Mouse (Mus musculus) ES-E14 (cell line): ENCODE measurements at regions not wholly inside any gene's neighbourhood (a gene's known extent, or its start where the extent isn't known, plus 50 kb on each side); places are given as distances from the start of the nearest gene placed in this dataset.

Experiments used
- DNase-seq: peaks from one replicate; pipeline ENCODE4 v3.0.0-alpha.2; 2013; ENCODE audit warnings: low read depth, low spot score
- H3K27ac ChIP-seq: 2 replicates; pipeline ENCODE4 v1.5.1; 2012; ENCODE audit warnings: low read depth, mild to moderate bottlenecking, low read length, moderate library complexity, mixed read lengths; ENCODE audit not compliant: poor library complexity, insufficient read depth, severe bottlenecking
- H3K36me3 ChIP-seq: 2 replicates; pipeline ENCODE4 v1.6.1; 2012; ENCODE audit warnings: mild to moderate bottlenecking, low read length, moderate library complexity, mixed read lengths; ENCODE audit not compliant: control insufficient read depth, poor library complexity, insufficient read depth, severe bottlenecking
- H3K4me1 ChIP-seq, 2 experiments: fragments of 150-350 bp in 1 of 2; sonication (generic) in 1 of 2; 2 replicates each; pipeline ENCODE4 v1.6.1; 2012; ENCODE audit warnings: low read length in 2 of 2, mild to moderate bottlenecking in 1 of 2, mixed read lengths in 1 of 2; ENCODE audit not compliant: control insufficient read depth in 2 of 2, insufficient read depth in 2 of 2, poor library complexity in 1 of 2
- H3K4me3 ChIP-seq, 2 experiments: fragments of 150-350 bp in 1 of 2; sonication (generic) in 1 of 2; 2 replicates each; pipeline ENCODE4 v1.5.1; 2012; ENCODE audit warnings: low read length in 2 of 2, low read depth in 1 of 2, mild to moderate bottlenecking in 1 of 2, mixed read lengths in 1 of 2; ENCODE audit not compliant: insufficient read depth in 1 of 2, poor library complexity in 1 of 2, severe bottlenecking in 1 of 2
- H3K9ac ChIP-seq: 2 replicates; pipeline ENCODE4 v1.6.1; 2012; ENCODE audit warnings: low read depth, mild to moderate bottlenecking, low read length, mixed read lengths; ENCODE audit not compliant: poor library complexity, insufficient read depth, severe bottlenecking
- H3K9me3 ChIP-seq: fragments of 150-350 bp; sonication (generic); 2 replicates; pipeline ENCODE4 v1.6.1; 2012; ENCODE audit warnings: low read depth, mild to moderate bottlenecking, low read length; ENCODE audit not compliant: control insufficient read depth, insufficient read depth
- CHD2 ChIP-seq: IDR thresholded peaks from 2 replicates; pipeline ENCODE4 v1.6.1; 2014; ENCODE audit warnings: mild to moderate bottlenecking, low read depth, low read length, inconsistent platforms
- HCFC1 ChIP-seq: IDR thresholded peaks from 2 replicates; pipeline ENCODE4 v1.6.1; 2012; ENCODE audit warnings: low read length, inconsistent platforms, borderline replicate concordance; ENCODE audit not compliant: insufficient read depth
- MAFK ChIP-seq: IDR thresholded peaks from 2 replicates; pipeline ENCODE4 v1.6.1; 2014; ENCODE audit warnings: mild to moderate bottlenecking, low read depth, low read length, inconsistent platforms; ENCODE audit not compliant: insufficient read depth
- ZC3H11A ChIP-seq: IDR thresholded peaks from 2 replicates; pipeline ENCODE4 v1.6.1; 2012; ENCODE audit warnings: low read depth, mild to moderate bottlenecking, inconsistent platforms, low read length, borderline replicate concordance
- ZNF384 ChIP-seq: IDR thresholded peaks from 2 replicates; pipeline ENCODE4 v1.6.1; 2012; ENCODE audit warnings: low read depth, low read length, inconsistent platforms
- in situ Hi-C, 2 experiments: fragments of 600-800 bp; cut with MboI; formaldehyde crosslinking; loops; one replicate each; pipeline ENCODE4 v1.15.1; 2025; ENCODE audit warnings: low sequenced_read_pairs in 2 of 2, inconsistent platforms in 1 of 2; ENCODE audit not compliant: unreplicated experiment in 2 of 2

DNA sequence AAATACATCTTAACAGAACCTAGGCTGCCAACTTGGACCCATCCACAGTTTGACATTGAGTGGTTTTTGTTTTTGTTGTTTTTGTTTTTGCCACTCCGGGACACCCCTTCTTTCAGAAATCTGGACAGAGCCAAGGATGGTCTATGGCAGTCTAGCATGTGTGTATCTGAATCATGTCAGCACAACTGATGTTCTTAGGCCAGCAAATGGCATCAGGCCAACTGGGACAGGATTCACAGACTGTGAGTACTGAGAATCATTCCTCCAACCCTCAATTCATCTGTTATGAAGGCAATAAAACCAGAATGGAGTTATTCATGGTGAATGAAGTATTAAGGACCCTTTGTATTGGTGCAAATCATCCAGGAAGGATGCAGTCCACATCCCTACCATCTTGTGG, 1372.5 kb upstream of the Rag2 start:
- Histone ChIP-seq H3K36me3 (no peaks in the 10 kb centered on the region), H3K4me3 (no peak overlapping the region), H3K4me1 (no peaks in the 10 kb centered on the region), H3K9me3 (no peaks in the 10 kb centered on the region), H3K9ac (no peak overlapping the region), H3K27ac (no peak overlapping the region)
- in situ Hi-C loops, result no loop called here
- TF ChIP-seq ZNF384 (no peak), HCFC1 (no peak), ZC3H11A (no peak), CHD2 (no peak), MAFK (no peak)
- no peak for DNase-seq

DNA sequence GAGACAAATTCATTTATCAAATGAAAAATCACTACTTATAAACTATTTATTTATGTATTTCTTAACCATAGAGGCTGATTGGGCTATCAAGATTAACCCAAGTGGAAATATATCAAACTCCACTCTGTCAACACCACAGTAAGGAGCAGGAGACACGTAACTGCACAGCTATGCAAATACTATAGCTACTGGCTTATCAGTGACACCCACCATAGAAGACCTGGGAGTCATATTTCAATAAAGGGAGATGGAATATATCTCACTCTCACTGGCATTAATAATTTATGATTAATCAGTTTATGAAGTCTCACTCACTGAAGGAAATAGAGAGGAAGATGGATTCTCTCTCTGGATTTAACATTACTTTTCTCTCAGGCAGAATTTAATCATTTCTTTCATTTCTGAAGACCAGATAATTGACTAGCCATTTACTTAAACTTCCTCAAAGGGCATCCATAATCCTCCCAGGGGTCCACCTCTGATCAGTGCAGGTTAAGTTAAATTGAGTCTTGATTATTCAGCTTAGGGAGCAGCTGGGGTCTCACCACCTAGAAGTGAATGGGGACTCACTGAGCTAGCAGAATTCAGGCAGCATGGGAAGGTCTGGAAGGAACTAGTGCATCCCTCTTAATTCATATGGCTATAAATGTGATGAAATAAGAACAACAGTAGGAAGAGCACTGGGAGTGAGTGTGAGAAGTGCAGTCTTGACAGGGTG, 1365.2 kb upstream of the Rag2 start:
- DNase-seq, result no peak
- H3K27ac ChIP-seq, result no peak overlapping the region
- in situ Hi-C loops, result no loop called here
- no peaks in the 10 kb centered on the region for H3K36me3 ChIP-seq
- TF ChIP-seq MAFK, result no peak
- no peak for TF ChIP-seq CHD2
- TF ChIP-seq ZNF384, result no peak
- no peak for TF ChIP-seq HCFC1
- TF ChIP-seq ZC3H11A, result no peak
- H3K9me3 ChIP-seq, result no peaks in the 10 kb centered on the region
- no peaks in the 10 kb centered on the region for H3K4me1 ChIP-seq
- H3K4me3 ChIP-seq, result no peak overlapping the region
- H3K9ac ChIP-seq, result no peak overlapping the region

DNA sequence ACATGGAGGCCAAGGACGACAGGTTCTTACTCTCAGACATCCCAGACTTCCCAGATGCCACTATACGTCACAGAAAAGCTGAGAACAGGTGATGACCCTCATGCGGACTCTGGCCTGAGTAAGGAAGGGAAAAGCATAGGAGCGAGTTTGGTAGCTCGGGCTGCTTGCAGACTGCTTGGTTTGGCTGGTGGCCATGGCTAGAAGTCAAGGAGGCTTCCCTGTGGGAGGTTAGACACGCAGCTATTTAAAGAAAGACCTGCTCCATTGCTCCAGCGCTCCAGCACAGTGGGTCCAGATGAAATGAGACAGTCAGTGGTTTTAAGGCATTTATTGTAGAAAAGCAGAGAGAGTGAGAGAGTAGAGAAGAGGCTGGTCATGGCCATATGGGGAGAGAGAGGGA, 1318.0 kb upstream of the Rag2 start:
- TF ChIP-seq HCFC1, result no peak
- TF ChIP-seq CHD2, result no peak
- DNase-seq, result no peak
- Histone ChIP-seq H3K36me3 (no peaks in the 10 kb centered on the region), H3K4me1 (no peaks in the 10 kb centered on the region), H3K9me3 (no peaks in the 10 kb centered on the region), H3K4me3 (no peak overlapping the region), H3K9ac (no peak overlapping the region), H3K27ac (no peak overlapping the region)
- in situ Hi-C loops, result no loop called here

DNA sequence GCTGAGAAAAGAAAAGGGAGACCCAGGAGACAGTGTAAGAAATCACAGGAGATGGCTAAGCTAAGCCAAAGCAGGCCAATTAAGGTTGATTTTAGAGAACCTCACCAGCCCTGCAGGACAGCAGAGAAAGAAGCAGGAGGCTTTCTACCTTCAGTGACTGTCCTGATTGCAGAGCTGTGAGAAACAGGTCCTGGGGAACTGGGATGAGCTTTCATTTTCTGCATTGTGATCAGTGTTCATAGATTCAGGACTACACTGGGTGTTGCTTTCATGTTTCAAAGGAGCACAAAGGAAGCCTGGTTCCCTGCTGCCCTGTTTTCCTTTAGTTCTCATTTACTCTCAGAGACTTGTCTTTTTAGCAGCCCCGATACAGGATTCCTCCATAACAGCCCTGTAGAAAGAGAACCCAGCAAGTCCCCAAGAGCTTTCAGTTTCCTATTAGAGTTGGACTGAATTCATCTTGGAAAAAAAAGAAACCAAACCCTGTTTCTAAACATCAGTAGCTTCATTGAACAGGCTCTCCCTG, 1311.7 kb upstream of the Rag2 start:
- DNase-seq, result no peak
- TF ChIP-seq ZNF384 (no peak), ZC3H11A (no peak), HCFC1 (no peak), MAFK (no peak), CHD2 (no peak)
- H3K9ac ChIP-seq, result no peak overlapping the region
- no peak overlapping the region for H3K4me3 ChIP-seq
- no peak overlapping the region for H3K27ac ChIP-seq
- H3K4me1 ChIP-seq, result no peaks in the 10 kb centered on the region
- in situ Hi-C loops, result no loop called here
- H3K36me3 ChIP-seq, result no peaks in the 10 kb centered on the region
- H3K9me3 ChIP-seq, result no peaks in the 10 kb centered on the region
